Mouse (Mus musculus) thymus, postnatal 36 days (tissue): ENCODE data around the gene Erbb4.

Experiments
- DNase-seq, 2 experiments: peaks; one replicate each; pipeline ENCODE4 v3.0.0; 2022; ENCODE audit warnings: mixed read lengths in 2 of 2

The Erbb4 gene

GRCm38 (mm10) chr1:69107485-69108158 is at the start of gene Erbb4:
Gene Erbb4 (minus strand): TSS chr1:69108059.
- no peak for DNase-seq

- no peak for DNase-seq
Measured at GRCm38 (mm10) chr1:69157346-69157745, 49.5 kb upstream of the Erbb4 start.

DNA sequence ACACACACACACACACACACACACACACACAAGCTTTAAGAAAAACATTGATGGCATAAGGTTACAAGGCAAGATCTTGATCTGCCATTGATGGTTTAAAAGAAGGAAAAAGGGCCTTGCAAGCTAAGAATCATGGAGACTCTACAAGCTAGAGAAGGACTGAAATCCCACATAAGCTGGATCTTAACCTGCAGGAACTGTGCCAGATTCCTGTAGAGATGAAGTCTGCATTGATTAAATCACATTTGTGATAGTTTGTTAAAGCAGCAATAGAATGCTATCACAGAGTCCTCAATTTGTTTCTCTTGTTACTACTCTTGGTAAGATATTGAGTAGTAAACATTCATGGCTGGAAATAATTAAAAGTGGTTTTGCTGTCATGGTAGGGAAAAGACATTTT is 33.5 kb upstream of the Erbb4 start:
- no peak for DNase-seq

- DNase-seq, result no peak
Measured at GRCm38 (mm10) chr1:69139519-69139868, 31.6 kb upstream of the Erbb4 start.

- no peak for DNase-seq
Measured at GRCm38 (mm10) chr1:69138856-69139518, 31.1 kb upstream of the Erbb4 start.

DNA sequence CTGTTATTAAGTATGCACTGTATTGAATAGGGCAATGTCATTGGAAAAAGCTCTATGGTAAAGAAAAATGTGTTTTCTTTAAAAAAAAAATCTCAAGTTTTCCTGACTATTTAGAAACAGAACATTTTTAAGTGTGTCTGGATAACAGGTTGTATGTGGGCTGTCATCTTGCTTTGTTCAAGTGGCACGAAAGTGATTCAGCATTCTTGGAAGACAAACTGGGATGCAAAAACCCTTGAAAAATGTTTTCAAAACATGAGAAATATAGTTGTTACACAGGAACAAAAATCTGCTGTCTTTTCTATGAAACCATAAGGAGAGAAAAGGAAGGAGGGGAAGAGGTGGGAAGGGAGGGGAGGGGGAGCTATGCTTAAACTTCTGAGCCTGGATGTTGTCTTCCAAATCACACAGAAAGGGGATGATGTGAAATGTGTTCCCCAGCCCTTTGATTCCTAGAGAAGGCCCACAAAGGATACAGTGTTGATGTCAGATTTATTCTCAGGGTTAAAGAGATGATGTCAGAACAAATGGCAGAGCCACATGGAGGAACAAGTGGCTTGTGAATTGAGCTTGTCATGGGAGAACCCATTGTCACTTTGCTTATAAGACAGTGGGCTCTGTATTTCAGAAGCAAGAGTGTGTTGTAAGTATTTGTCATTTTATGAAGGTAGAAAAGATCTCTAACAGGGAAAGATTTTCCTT is 16.4 kb upstream of the Erbb4 start:
- no peak for DNase-seq

DNA sequence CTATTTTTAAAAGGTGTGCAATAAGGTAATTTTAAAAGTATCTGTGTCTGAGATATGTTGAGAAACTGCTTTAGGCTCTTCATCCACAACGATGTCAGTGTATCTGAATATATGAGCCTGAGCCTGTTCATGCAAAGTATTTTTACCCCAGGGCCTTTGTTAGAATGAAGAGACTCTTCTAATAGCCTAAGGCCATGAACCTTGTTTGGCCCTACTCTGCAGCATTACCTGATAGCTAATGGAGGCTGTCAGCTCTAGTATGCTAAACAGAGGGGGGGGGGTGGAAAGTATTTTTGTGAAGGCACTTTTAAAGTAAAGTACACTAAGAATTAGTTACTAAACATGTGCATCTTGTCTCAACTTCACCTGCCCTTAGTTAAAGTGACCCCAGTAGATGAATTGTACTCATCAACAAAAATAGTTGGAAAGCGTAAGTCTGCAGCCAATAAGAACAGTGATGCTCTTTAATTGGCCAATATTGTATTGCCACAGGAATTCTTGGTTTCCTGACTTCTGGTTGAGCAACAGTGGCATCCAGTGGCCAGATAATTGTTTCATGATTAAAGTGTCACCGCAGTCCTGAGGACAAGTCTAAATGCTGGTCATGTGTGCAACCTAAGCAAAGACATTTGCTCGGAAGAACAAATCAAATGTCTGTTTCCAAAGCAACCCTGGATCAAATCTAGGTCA is 10.5 kb upstream of the Erbb4 start:
- DNase-seq, result no peak

DNA sequence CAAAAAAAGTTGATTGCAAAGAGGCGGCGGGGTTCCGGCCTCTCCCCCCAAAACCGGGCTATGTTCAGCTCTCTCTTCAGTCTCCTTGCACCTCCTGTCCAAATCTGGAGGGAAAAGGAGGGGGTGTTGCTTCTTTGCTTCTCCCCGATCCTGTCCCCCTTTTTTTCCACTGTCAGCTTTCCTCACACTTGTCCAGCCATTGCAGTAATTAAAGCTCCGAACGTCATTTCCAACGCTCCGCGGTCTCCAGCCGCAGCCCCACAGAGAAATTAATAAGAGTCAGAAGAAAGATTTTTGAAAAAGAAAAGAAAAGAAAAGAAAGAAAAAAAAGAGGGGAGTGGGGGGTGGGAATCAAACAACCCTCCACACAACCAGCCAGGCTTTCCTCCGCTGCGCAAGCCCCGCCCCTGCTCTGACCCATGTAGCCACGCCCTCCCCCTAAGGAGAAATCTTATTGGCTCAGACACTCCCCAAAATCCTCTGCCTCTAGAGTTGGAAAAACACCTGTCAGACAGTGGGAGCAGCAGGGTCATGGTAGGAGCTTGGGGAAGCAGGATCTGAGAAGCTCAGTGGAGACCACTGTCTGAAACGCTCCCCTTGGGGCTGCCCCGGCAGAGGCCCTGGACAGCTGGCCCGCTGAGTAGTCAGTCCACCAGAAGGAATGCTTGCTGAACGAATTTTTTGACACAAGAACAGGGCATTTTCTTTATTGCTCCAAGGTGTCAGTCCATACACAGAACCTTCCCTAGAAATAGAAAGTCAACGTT is 483 bp upstream of the Erbb4 start:
- no peak for DNase-seq

GRCm38 (mm10) chr1:69106937-69107461 is 860 bp downstream of the Erbb4 start:
- DNase-seq, result no peak

DNA sequence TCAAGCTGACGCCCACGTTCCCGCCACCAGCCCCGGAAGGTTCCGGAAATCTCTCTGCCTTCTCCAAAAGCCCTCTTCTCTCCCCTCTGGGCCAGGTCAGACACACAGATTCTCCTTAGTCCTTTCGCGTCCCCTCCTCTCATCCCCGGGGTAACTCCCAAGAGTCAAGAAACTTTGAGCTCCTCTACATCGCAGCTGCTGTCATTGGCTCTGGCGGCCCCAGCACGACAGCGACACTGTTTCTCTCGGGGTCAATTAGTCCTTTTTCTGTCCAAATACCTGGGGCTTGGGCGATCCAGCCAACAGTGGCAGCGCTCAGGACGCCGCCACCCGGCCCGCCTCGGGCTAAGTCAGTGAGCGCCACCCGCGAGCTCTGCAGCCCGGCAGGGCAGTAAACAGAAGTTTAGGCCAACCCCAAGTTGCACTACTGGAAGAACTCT is 1.5 kb downstream of the Erbb4 start:
- no peak for DNase-seq

DNA sequence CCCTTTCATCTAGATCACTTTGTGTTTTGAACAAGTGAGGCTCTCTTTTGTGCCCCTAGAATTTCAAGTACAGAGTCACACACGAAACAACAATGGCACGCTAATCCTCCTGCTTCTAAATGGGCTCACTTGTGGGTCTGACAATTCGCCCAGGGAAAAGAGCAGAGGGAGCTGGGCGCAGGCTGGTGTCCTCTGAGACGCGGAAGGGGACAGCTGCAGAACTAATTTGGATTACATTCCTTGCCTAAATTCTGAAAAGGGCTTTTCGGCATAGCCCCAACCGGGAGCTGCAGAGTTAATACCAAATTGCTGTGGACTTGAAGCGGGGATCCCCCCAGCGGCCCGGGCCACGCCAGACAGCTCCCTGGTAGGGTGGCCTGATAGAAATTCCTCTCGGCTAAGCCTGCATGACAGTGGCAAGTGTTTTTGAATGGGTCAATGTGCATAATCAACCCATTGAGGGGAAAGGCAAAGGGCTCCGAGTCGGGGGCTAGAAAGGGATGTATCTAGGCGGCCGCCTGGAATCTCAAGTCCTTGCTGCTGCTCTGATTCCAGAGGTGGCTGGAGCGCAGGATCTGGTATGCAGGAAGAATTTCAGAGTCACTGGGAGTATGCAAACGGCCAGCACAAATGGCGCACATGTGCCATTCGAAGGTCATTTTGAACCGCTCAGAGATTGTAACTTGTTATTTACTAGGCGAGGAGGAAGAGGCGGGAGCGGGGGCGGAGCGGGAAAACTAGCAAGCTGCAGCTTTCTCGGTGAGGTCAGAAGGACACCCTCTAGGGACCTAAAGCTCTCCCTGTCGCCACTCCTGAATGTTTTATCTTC is 2.2 kb downstream of the Erbb4 start:
- DNase-seq, result no peak

- no peak for DNase-seq
Measured at GRCm38 (mm10) chr1:69105096-69105492, 2.8 kb downstream of the Erbb4 start.

- no peak for DNase-seq
Measured at GRCm38 (mm10) chr1:69103211-69103706, 4.6 kb downstream of the Erbb4 start.

DNA sequence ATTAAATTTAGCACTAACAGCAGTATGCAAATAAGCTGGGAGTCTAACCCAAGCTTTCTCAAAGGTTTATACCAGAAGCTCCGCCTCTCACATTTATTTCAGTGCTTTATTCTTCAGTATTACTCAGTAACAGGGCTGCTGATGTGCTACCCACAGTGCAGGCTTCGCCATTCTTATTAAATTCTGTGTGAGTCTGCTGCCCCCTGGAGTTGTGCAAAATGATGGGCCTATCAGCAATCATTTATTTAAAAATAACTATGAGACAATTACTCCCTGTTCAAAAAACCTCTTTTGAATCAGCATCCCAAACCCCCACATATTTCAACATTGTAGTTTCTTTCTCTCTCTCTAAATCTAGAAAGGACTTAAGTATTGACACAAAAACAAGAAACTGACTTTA is 6.2 kb downstream of the Erbb4 start:
- no peak for DNase-seq

DNA sequence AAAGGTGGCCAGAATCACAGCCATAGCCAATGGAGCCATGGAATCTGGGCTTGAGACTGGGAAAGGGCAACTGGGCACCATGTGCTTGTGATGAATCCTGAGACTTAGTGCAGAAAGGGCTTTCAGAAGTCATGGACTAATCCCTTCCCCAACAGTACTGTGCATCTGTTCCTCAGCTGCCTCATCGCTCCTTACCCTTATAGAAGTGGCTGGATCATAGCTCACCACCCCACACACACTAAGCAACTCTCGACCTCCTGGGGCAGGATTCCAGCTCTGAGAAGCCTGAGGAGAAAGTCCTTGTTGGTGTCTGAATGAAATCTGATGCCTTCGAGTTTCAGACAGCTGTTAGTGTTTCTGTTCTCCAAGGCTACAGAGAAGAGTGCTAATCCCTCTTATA is 14.8 kb downstream of the Erbb4 start:
- no peak for DNase-seq

DNA sequence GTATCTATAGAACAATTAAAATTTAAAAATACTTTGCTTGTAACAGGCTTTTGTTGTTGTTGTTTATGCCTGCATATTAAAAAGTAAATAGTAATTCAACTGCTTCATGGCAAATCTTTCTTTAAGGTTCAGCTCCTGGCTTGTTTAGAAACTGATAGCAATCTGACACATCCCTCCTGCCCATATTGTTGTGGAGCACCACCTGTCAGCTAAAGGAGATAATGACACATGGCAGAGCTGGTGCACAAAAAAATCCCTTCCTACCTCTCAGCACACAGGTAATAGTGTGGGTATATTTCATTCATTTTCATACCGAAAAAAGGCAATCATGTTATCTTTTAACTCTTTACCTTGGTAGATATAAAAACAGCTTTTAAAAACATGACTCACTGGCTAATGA is 18.5 kb downstream of the Erbb4 start:
- DNase-seq, result no peak

DNA sequence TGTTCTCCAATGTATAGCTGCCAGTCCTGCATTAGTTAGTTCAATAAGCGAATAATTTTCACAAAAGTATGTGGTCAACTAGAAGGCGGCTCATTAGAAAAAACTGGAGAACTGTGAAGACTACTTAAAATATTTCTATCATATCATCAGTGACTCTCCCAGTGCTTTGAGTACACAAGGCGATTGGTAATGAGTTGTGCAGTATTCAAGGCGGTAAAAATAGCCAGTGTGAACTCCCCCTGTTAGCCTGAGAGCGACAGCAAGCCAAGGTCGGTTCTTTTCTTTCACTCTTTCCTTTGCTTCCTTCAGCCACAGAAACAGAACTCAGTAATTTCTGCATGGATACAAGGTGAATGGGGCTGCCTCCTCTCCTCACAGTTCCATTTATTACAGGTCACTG is 22.1 kb downstream of the Erbb4 start:
- DNase-seq, result no peak

GRCm38 (mm10) chr1:69048918-69049317 is 58.9 kb downstream of the Erbb4 start:
- no peak for DNase-seq

DNA sequence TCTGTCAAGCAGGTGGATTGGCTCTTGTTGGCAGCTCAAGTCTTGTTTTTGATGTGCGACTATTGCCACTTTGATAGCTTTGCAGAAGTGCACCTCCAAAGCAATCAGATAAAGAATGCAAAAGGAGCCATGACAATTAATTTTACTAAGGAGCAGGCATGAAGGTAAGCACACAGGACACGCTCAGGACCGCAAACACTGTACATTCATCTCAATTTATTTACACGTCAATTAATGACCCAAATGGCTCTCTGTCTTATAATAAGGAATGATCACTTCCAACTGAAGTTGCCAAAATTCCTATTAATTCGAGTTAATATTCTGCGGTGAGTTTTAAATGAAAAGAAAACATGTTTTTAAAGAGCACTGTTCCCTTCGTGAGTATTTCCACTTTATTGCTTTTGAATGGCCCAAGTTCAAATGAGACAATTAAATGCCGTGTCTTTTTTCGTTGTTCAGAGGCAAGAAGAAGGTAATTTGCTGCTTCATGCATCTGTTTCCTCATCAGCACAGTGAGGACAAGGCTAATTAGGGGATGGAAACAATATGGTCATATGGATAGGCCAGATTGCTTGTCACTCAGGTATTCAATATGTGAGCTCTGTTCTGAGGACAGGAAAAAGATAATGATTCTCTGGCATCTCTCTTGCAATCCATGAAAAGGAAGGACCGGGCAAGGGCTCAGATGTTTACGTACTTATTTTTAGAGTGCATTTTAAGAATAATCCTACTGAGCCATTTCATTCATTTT is 61.5 kb downstream of the Erbb4 start:
- no peak for DNase-seq

GRCm38 (mm10) chr1:69027816-69028215 is 80.0 kb downstream of the Erbb4 start:
- DNase-seq, result no peak

GRCm38 (mm10) chr1:69024858-69025257 is 83.0 kb downstream of the Erbb4 start:
- DNase-seq, result no peak
